Mouse (Mus musculus): ENCODE measurements around the gene Sema4b. TPM values are rescaled to one million over a fixed set of nuclear protein-coding genes. Genes with fewer than 3 reads are reported as not detected.

The Sema4b gene
- polyA plus RNA-seq (2015; fragmentation: Nextera tagmentation; extraction: Ambion mirVana): 15.1 and 26.1 TPM in 2 replicates

GRCm38 (mm10) chr7:80186531-80187296, at the start of gene Sema4b:
TSS of gene Sema4b (plus strand) at chr7:80186841.

GRCm38 (mm10) chr7:80232489-80233029, 45.9 kb downstream of the Sema4b start, which contains the start of the genes Cib1 and Gdpgp1:
TSS of gene Cib1 (minus strand) at chr7:80232813.
TSS of gene Gdpgp1 (plus strand) at chr7:80232865.

GRCm38 (mm10) chr7:80246148-80246721, 59.6 kb downstream of the Sema4b start, which contains the start of gene Ttll13:
TSS of gene Ttll13 (plus strand) at chr7:80246376.

GRCm38 (mm10) chr7:80260625-80261371, 74.2 kb downstream of the Sema4b start, which contains the start of gene Ngrn:
TSS of gene Ngrn (plus strand) at chr7:80261215.

GRCm38 (mm10) chr7:80268897-80269750, 82.5 kb downstream of the Sema4b start, which contains the start of gene Vps33b:
TSS of gene Vps33b (plus strand) at chr7:80269649.

Other genes with a start within 250 kb of the Sema4b start
- gene Zfp710, start 162.0 kb upstream of the Sema4b start, polyA plus RNA-seq (2015; fragmentation: Nextera tagmentation; extraction: Ambion mirVana): 7.4 and 10.3 TPM in 2 replicates
- gene Idh2, start 71.4 kb upstream of the Sema4b start, polyA plus RNA-seq (2015; fragmentation: Nextera tagmentation; extraction: Ambion mirVana): 237 and 280 TPM in 2 replicates
- gene Cib1, start 46.0 kb downstream of the Sema4b start, polyA plus RNA-seq (2015; fragmentation: Nextera tagmentation; extraction: Ambion mirVana): 69.0 and 96.2 TPM in 2 replicates
- 3.1 and 3.8 TPM in 2 replicates for gene Gdpgp1, start 46.0 kb downstream of the Sema4b start, polyA plus RNA-seq (2015; fragmentation: Nextera tagmentation; extraction: Ambion mirVana)
- gene Ttll13, start 59.5 kb downstream of the Sema4b start, polyA plus RNA-seq (2015; fragmentation: Nextera tagmentation; extraction: Ambion mirVana): 1.5 and 2.5 TPM in 2 replicates
- gene Ngrn, start 74.4 kb downstream of the Sema4b start, polyA plus RNA-seq (2015; fragmentation: Nextera tagmentation; extraction: Ambion mirVana): 58.0 and 82.2 TPM in 2 replicates
- 7.8 and 11.2 TPM in 2 replicates for gene Vps33b, start 82.8 kb downstream of the Sema4b start, polyA plus RNA-seq (2015; fragmentation: Nextera tagmentation; extraction: Ambion mirVana)
- gene Prc1, start 107.6 kb downstream of the Sema4b start, polyA plus RNA-seq (2015; fragmentation: Nextera tagmentation; extraction: Ambion mirVana): 30.0 and 34.1 TPM in 2 replicates
- gene Rccd1, start 137.6 kb downstream of the Sema4b start, polyA plus RNA-seq (2015; fragmentation: Nextera tagmentation; extraction: Ambion mirVana): 3.2 and 6.4 TPM in 2 replicates
- 23.6 and 27.4 TPM in 2 replicates for gene Unc45a, start 154.2 kb downstream of the Sema4b start, polyA plus RNA-seq (2015; fragmentation: Nextera tagmentation; extraction: Ambion mirVana)
- gene Hddc3, start 156.3 kb downstream of the Sema4b start, polyA plus RNA-seq (2015; fragmentation: Nextera tagmentation; extraction: Ambion mirVana): 17.7 and 19.8 TPM in 2 replicates
- gene Man2a2, start 184.5 kb downstream of the Sema4b start, polyA plus RNA-seq (2015; fragmentation: Nextera tagmentation; extraction: Ambion mirVana): 12.8 and 18.1 TPM in 2 replicates
- gene Fes, start 201.1 kb downstream of the Sema4b start, polyA plus RNA-seq (2015; fragmentation: Nextera tagmentation; extraction: Ambion mirVana): 6.0 and 7.7 TPM in 2 replicates
- gene Furin, start 218.6 kb downstream of the Sema4b start, polyA plus RNA-seq (2015; fragmentation: Nextera tagmentation; extraction: Ambion mirVana): 15.9 and 30.9 TPM in 2 replicates